Mouse (Mus musculus): Measurements from ENCODE around the gene Gm20388.
"Not testable (repeated sequence)": the region's sequence is repeated elsewhere in the genome, so short reads cannot be mapped to it uniquely, and the experiment has no call there.

The Gm20388 gene

GRCm38 (mm10) chr8:120315644-120316043 is 405.0 kb downstream of the Gm20388 start:
- DNase-seq (ENCODE audit: low spot score): peak; percentile 37

- DNase-seq (ENCODE audit: low spot score): no peak
These were observed 406.1 kb downstream of the Gm20388 start for GRCm38 (mm10) chr8:120316707-120317106.

- DNase-seq (ENCODE audit: low spot score): no peak
These were observed 406.6 kb downstream of the Gm20388 start for GRCm38 (mm10) chr8:120317118-120317824.

- DNase-seq (ENCODE audit: low spot score): peak; percentile 16
These were observed 407.9 kb downstream of the Gm20388 start for GRCm38 (mm10) chr8:120318476-120318991.

- DNase-seq (ENCODE audit: low spot score): peak; percentile 86
These were observed 408.8 kb downstream of the Gm20388 start for GRCm38 (mm10) chr8:120319449-120319848.

- DNase-seq (ENCODE audit: low spot score): no peak
These were observed 409.5 kb downstream of the Gm20388 start for GRCm38 (mm10) chr8:120320146-120320545.

- DNase-seq (ENCODE audit: low spot score): peak; percentile 67
These were observed 411.1 kb downstream of the Gm20388 start for GRCm38 (mm10) chr8:120321724-120322123.

DNA sequence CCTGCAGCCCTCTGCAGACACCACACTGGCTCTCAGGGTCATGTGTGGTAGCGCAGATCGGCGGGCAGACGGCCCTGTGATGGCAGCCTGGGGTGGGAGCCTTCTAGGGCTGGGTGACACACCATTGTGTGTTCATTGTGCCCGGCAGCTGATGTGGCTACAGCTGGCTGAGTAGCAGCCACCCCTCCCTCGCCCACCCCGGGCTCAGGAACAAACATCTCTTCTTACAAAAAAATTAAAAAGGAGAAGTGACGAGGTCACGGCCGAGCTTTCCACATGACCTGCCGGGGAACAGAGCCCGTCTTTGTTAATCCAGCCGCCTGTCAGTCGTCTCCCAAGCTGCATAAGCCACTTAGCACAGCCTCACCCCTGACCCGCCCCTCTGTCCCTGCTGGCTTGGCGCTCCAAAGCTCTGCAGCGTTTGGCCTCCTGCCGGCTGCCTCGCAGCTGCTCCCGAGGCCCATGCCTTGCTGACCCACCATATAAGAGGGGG is 412.4 kb downstream of the Gm20388 start:
- DNase-seq (ENCODE audit: low spot score): peak; percentile 93

DNA sequence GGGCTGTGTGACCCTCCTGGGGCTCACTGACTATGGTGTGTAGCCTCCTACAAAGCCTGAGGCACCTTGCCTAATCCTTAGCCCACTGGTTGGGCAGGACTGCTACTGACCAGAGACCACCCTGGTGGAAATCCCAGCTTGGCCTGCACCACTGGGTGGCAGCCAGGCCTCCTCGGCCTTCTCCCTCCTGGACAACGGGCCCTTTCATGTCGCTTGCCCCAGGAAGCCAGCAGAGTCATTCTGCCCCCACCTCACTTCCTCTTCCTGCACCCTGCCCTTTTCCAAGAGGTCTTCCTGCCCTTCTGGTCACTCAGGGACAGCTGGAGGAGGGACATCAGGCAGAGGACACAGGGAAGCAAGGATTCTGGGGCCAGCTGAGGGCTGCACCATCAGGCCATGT is 413.9 kb downstream of the Gm20388 start:
- peak; percentile 29 for DNase-seq (ENCODE audit: low spot score)

DNA sequence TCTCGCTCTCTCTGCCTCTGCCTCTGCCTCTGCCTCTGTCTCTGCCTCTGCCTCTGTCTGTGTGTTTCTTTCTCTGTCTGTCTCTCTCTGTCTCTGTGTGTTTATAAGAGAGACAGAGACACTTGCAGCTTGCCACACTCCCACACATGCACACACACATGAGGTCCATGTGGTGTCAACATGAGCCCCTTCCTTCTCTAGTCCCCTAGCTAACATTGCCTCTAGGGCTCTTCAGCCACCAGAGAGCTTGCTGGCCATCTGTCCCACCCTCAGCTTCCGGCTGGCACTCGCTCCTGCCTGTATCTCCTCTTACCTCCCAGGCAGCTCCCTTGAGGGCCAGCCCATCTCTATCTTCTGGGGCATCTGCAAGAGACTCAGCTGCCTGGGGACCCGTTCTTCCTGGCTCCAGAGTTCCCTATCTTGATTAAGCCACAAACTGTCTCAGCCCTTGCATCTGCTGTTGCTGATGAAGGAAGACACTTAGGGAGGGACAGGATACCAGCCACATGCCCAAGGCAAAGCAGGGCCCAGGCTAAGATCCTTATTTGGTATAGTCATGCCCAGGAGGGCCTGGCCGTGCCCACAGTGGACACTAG is 414.6 kb downstream of the Gm20388 start:
- DNase-seq (ENCODE audit: low spot score): no peak

- DNase-seq (ENCODE audit: low spot score): peak; percentile 73
These were observed 416.5 kb downstream of the Gm20388 start for GRCm38 (mm10) chr8:120327131-120327554.

DNA sequence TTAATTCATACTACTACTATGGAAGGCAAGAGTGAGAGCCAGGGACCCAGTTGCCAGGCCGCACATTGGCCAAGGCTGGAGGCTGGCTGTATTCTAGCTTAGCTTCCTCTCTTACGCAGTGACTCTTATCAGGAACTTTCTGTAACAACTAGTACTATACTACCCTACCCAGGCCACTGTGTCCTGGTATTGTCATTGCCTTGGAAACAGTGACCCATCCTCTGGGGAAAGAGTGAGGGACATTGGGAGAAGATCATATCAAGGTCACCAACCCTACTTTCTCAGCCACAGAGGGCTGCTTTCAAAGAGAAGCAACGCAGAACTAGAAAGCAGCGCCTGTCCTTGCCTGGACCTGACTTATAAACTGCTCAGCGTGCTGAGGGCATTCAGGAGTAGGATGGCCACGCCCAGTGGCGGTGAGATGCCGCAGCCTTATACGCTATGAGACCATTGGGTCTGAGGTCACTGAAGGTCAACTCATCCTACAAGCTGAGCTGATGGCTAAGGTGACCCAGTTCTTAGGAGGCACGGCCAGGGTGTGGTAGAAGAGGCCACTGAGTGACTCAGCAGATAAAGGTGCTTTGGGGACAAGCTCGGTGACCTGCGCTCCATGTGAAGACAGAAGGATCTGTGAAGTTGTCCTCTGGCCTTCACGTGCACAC is 417.9 kb downstream of the Gm20388 start:
- DNase-seq (ENCODE audit: low spot score): no peak

DNA sequence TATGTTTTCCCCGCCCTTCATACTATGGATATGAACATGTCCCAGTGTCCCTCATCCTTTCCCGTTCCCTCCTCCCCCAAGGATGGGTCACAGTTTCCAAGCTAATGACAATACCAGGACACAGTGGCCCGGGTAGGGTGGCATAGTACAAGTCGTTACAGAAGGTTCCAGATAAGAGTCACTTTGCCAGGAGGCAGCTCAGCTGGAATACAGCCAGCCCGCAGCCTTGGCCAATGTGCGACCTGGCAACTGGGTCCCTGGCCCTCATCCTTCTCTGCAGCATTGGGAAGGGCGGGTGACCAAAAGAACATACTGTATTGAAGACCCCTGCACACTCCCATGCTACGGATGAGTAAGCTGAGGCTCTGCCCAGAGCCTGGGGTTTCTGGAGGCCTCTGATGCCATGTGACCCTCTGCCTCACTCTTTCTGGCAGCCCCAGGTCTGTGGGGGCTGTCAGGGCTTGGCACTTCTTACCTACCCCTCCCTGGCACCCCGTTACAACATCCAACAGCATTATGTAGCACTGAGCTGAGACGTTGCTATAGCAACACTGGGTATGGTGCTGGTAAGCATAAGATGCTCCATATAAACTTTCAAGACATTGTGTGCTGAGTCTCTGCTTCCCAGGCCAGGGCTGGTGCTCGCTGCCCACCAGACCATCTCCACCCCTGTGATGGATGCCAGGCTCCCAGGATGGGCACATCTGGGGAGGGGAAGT is 418.5 kb downstream of the Gm20388 start:
- no peak for DNase-seq (ENCODE audit: low spot score)

- no peak for DNase-seq (ENCODE audit: low spot score)
These were observed 420.4 kb downstream of the Gm20388 start for GRCm38 (mm10) chr8:120331027-120331426.

DNA sequence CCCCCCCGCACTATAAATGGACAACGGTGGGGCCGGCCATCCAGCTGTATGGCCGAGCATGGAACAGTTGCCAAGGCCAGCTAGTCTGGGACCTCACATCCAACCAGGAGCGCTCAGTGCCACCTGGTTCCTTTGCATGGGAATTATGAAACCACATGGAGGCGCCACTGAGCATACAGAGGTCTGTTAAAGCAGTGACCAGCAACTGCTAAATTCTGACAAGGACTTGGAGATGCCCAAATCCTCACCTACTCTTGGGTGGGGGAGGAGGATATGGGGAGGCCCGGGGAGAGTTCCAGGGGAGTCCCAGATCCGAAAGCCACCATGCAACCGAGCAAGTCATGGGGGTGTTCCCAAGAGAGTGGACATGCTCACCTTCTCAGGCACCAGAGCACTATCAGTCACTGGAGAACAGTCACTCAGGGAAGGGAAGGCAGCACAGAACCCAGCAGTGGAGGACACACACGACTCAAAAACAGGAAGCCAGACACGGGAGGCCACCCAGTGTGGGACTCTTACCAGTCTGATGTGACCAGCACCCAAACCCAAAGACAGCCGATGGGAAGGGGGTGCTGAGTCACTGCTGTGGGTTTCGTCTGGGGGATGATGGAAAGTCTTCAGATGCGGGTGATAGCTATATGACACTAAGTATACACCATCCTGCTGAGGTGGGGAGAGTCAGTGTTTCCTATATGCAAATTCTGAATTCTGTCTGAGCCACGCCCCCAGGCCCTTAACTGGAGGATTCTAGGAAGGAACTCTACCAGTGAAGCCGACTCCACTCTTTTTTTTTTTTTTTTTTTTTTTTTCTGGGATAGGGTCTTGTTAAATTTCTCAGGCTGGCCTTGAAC is 422.0 kb downstream of the Gm20388 start:
- peak; percentile 76 for DNase-seq (ENCODE audit: low spot score)

DNA sequence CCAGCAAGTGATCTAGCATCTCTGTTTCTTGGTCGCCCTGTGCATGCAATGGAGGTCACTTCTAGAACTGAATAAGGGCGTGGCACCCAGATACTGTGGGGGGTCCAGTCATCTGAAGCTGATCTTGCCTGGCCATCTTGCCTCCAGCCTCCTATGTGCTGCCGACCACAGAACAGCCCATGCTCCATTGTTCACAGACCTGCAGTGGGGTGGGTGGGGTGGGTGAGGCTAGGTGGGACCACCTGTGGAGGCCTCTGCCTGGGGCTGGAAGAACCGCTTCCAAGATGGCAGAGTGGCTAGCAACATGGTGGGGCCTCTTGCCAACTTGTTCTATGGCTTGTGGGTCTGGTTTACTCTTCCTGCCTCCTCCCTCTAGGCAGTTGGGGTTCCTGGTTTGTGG is 423.0 kb downstream of the Gm20388 start:
- DNase-seq (ENCODE audit: low spot score): no peak

DNA sequence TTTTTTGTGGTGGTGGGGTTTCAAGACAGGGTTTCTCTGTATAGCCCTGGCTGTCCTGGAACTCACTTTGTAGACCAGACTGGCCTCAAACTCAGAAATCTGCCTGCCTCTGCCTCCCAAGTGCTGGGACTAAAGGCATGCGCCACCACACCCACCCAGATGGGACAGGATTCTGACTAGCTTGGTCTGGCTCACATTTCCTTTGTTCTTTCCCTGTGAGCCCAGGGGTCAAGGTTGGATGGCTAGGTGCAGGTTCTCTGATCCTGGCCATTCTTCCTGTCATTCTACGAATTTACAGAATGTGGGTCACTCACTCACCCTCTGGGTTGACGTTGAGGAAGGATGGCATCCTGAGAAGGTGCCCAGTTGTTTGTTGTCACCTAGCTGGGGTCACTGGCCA is 423.6 kb downstream of the Gm20388 start:
- DNase-seq (ENCODE audit: low spot score): not testable (repeated sequence)

DNA sequence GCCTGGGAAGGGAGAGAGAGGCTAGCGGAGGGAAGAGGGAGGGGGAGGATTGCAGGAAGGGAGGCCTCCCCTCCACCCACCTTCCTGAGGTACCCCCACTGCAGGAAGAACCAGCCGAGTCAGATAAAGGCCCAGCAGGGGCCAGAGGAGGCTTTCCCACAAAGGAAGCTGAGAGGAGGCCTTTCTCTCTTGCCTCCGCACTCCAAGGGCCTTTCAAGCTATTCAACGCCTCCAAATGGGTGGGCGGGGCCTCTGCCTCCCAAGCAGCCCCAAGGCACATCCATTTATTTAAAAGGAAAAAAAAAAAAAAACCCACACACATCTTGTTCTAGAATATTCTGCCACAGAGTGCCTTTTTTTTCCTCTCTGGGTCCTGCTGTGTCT is 424.2 kb downstream of the Gm20388 start:
- no peak for DNase-seq (ENCODE audit: low spot score)

GRCm38 (mm10) chr8:120335262-120336086 is 424.8 kb downstream of the Gm20388 start:
- DNase-seq (ENCODE audit: low spot score): peak; percentile 75

DNA sequence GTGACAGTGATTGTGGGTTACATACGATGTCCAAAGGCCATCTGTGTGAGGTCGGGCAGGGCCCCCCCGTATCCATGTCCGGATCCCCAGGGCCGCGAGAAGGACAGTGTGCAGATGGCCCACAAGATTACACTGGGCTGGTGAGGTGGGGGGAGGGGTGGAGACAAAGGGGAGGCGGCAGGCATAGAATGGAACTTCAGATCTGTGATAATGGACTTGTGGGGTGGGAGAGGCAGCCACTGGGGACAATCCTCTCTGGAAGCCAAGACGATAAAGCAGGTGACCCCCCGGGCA is 425.4 kb downstream of the Gm20388 start:
- DNase-seq (ENCODE audit: low spot score): peak; percentile 73

All from retina, embryonic 14.5 days (tissue).